Mouse (Mus musculus) heart, postnatal 10 days (tissue): Measurements from ENCODE around the gene Vmn1r188. TPM values are rescaled to one million over a fixed set of nuclear protein-coding genes. Genes with fewer than 3 reads are reported as not detected.
"Not testable (repeated sequence)": the region's sequence is repeated elsewhere in the genome, so short reads cannot be mapped to it uniquely, and the experiment has no call there.

Experiments used
- DNase-seq, 2 experiments: peaks; one replicate each; pipeline ENCODE4 v3.0.0; 2021
- intact Hi-C: fragments of 180-260 bp; cut with DNase I; formaldehyde crosslinking; loops from one replicate; pipeline ENCODE4 v1.15.1; 2025
- microRNA-seq, 2 experiments: library from miRNA; unstranded; fragments of <30 nt; microRNA quantifications; one replicate each; pipeline ENCODE4 v1.2.0; 2022
- total RNA-seq, 2 experiments: library from RNA; stranded (reverse); gene quantifications; 2 replicates each; pipeline ENCODE4 v1.2.3; 2021

Gene Vmn1r188
- total RNA-seq, 2 experiments from 2014 or later = not detected

- intact Hi-C loops = loop anchor here (5.0 to 10.0 kb wide), 5 partner anchors 1360 to 1703 kb away; partner anchors contain the start of genes Hist1h2af, Hist1h2bb, Hist1h3c and Hist1h4d
- no peak for DNase-seq
These were observed 39.6 kb upstream of the Vmn1r188 start for GRCm38 (mm10) chr13:22044432-22045155.

DNA sequence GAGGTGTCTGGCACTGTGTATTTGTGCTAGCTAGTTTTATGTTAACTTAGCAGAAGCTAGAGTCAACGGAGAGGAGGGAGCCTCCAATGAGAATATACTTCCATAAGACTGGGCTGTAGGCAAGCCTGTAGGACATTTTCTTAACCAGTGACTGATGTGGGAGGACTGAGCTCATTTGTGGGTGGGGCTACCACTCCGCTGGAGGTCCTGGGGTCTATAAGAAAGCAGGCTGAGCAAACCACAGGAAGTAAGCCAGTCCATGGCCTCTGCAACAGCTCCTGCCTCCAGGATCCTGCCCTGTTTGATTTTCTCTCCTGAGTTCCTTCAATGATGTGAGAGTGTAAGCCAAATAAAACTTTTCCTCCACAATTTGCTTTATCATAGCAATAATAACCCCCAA is 38.9 kb upstream of the Vmn1r188 start:
- DNase-seq = no peak
- intact Hi-C loops = loop anchor here (5.0 to 10.0 kb wide), 2 partner anchors 1359 to 1382 kb away; no protein-coding TSS in a partner anchor

DNA sequence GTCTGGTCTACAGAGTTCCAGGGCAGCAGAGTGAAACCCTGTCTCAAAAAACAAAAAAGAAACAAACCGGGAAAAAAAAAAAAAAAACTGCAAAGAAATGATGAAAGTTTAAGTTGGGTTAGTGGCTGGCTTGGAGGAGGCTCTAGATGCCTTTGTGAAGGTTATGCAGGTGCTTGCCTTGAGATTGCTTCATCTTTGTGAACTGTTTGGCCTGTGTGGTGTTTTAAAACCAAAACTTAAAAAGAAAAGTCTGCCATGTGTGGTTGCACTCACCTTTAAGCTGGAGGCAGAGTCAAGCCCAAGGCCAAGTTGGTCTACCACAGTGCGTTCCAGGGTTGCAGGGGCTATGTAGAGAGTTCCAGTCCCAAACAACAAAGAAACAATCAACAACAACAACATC is 35.2 kb upstream of the Vmn1r188 start:
- intact Hi-C loops = loop anchor here (5.0 to 10.0 kb wide), 2 partner anchors 1356 to 1378 kb away; no protein-coding TSS in a partner anchor
- no peak for DNase-seq

GRCm38 (mm10) chr13:22049737-22050440 is 34.4 kb upstream of the Vmn1r188 start:
- intact Hi-C loops = loop anchor here (5.0 to 10.0 kb wide), 4 partner anchors 1355 to 1712 kb away; partner anchors contain the start of genes Hist1h1a, Hist1h1t, Hist1h3a and Hist1h4a
- DNase-seq = no peak

GRCm38 (mm10) chr13:22050591-22051522 is 33.4 kb upstream of the Vmn1r188 start:
- intact Hi-C loops = loop anchor here (5.0 kb wide), 2 partner anchors 1646 to 1711 kb away; partner anchors contain the start of genes Hist1h1a, Hist1h1t, Hist1h3a and Hist1h4a
- DNase-seq = peak; percentile 90

- intact Hi-C loops = loop anchor here (5.0 kb wide), 2 partner anchors 1646 to 1711 kb away; partner anchors contain the start of genes Hist1h1a, Hist1h1t, Hist1h3a and Hist1h4a
- DNase-seq = no peak
These were observed 32.7 kb upstream of the Vmn1r188 start for GRCm38 (mm10) chr13:22051523-22051859.

DNA sequence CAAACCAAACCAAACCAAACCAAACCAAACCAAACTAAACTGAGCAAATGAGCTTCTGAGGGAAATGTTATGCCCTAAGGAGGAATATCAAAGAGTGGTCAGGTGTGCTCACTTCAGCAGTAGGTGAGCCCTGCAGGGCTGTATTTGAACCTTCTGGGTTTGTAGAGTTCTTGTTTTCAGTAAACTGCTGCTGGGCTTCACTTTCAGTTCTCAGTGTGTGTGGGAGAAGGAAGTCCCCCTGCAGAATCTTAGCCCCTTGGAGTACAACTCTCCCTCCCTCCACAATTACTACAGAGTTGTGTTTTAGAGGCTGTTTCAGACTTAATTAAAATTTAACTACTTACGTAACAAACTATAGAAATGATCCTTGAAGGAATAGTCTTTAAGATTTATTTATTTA is 30.5 kb upstream of the Vmn1r188 start:
- intact Hi-C loops = loop anchor here (5.0 kb wide), 2 partner anchors 1644 to 1709 kb away; partner anchors contain the start of genes Hist1h1a, Hist1h1t, Hist1h3a and Hist1h4a
- DNase-seq = no peak

GRCm38 (mm10) chr13:22061422-22061821 is 22.8 kb upstream of the Vmn1r188 start:
- intact Hi-C loops = no loop called here

DNA sequence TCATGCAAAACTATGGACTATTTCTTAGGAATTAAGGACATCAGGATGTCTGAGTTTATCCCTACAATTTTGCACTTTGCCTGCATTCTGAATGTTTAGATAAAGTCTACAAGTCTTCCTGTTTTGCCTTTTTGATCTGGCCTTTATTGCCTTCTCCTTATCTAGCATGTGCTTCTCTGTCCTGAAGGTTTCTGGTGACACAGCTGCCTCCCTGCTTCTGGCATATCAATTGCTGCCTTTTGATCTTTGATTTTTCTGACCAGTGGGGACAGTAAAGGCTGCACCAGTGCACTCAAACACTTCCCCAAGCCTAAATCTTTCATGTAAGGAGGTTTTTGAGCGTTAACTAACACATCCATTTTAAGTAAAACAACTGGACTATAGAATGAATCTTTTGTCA is 20.8 kb upstream of the Vmn1r188 start:
- DNase-seq = no peak
- intact Hi-C loops = no loop called here

More at GRCm38 (mm10) chr13:22061422-22061821, 22.8 kb upstream of the Vmn1r188 start:
- DNase-seq = no peak

- intact Hi-C loops, DNase-seq: not testable (repeated sequence)
These were observed 21.5 kb downstream of the Vmn1r188 start, which contains the start of gene Vmn1r189 for GRCm38 (mm10) chr13:22105724-22106123. TSS of gene Vmn1r189 (minus strand) at chr13:22105824.

GRCm38 (mm10) chr13:22136495-22137293 is 52.5 kb downstream of the Vmn1r188 start:
- intact Hi-C loops, DNase-seq: not testable (repeated sequence)

Small RNAs within 50 kb of the gene (microRNA-seq; reads per million reads assigned to microRNA genes)
- 0 reads per million in 2 experiments for gene Gm26300
- gene Gm44390 = 0 to 0.35 reads per million in 2 experiments
- gene Gm44486 = 0 reads per million in 2 experiments

Other genes with a start within 250 kb of the Vmn1r188 start
- gene Zfp184, start 139.3 kb upstream of the Vmn1r188 start, total RNA-seq = 1 to 10 TPM; 1.4 to 1.9 TPM
- gene Pom121l2, start 103.2 kb upstream of the Vmn1r188 start, total RNA-seq = not detected
- gene Prss16, start 74.7 kb upstream of the Vmn1r188 start, total RNA-seq = not detected
- gene Hist1h2ah, start 48.9 kb upstream of the Vmn1r188 start, total RNA-seq = 100 to 1,000 TPM; 181 to 187 TPM
- gene Hist1h2bk, start 48.6 kb upstream of the Vmn1r188 start, total RNA-seq = 100 to 1,000 TPM; 213 to 221 TPM
- gene Hist1h4i, start 43.1 kb upstream of the Vmn1r188 start, total RNA-seq = 10 to 100 TPM; 70.8 to 71.4 TPM
- 100 to 1,000 TPM; 142 to 176 TPM for gene Hist1h2ag, start 41.5 kb upstream of the Vmn1r188 start, total RNA-seq
- 100 to 1,000 TPM; 116 to 123 TPM for gene Hist1h2bj, start 41.2 kb upstream of the Vmn1r188 start, total RNA-seq
- gene Vmn1r189, start 21.4 kb downstream of the Vmn1r188 start, total RNA-seq = not detected
- gene Vmn1r191, start 99.5 kb downstream of the Vmn1r188 start, total RNA-seq = not detected
- gene Vmn1r192, start 106.7 kb downstream of the Vmn1r188 start, total RNA-seq = not detected
- gene Vmn1r193, start 138.7 kb downstream of the Vmn1r188 start, total RNA-seq = not detected
- not detected for gene Vmn1r194, start 159.8 kb downstream of the Vmn1r188 start, total RNA-seq
- gene Vmn1r195, start 186.1 kb downstream of the Vmn1r188 start, total RNA-seq = not detected
- gene Vmn1r196, start 205.5 kb downstream of the Vmn1r188 start, total RNA-seq = not detected
- not detected for gene Vmn1r197, start 240.1 kb downstream of the Vmn1r188 start, total RNA-seq